Mouse (Mus musculus): ENCODE measurements around the gene Eif2ak3. TPM values are rescaled to one million over a fixed set of nuclear protein-coding genes. Genes with fewer than 3 reads are reported as not detected.

Gene Eif2ak3
- polyA plus RNA-seq (2015; fragmentation: Nextera tagmentation; extraction: Ambion mirVana): 11.6 and 13.3 TPM in 2 replicates

DNA sequence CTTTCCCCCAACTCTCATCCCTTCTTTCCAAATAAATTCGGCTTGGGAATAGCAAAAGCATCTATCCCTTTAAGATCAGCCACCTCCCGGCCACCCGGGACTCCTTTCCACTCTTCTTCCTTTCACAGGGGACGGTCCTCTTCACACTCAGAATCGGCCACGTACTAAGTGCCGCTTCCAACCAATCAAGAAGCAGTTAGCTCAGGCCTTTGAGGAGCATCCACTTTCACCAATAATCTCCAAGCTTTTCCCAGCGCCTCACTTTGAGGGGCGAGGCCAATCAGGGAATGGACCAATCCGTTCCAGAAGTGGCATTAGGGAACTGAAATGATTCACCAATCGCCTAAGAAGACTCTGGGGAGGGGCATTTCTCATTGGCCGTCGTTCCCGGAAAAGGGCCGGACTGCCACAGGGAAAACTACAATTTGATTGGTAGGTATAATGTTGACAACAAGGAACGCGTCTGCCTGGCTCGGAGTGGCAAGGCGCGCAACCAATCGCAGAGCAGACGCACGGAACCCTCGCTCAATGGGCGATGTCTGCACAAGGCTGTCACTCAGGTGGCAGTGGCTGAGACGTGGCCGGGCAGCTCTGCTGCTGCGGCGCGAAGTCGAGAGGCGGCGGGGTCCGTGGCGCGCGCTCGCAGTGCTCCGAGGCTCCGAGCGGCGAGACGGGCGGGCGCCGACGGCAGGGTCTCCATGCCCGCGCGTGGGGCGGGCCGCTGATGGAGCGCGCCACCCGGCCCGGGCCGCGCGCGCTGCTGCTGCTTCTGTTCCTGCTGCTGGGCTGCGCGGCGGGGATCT, at the start of gene Eif2ak3:
Gene Eif2ak3, plus strand, starts transcription at position 514 of the 803 bp plus-strand sequence.
- peak within 1 kb of the TSS; percentile 83 for H3K9ac ChIP-seq (replicated peaks)
- 0% methylated on average over 41 of the region's 63 CpGs for WGBS
- H3K27ac ChIP-seq (replicated peaks): peak within 1 kb of the TSS; percentile 96
- H3K4me3 ChIP-seq (replicated peaks): peak within 1 kb of the TSS; percentile 89
- ATAC-seq (ENCODE audit: low FRiP score): peak; percentile 98
- H3K4me1 ChIP-seq: peaks cover 34% of the 10 kb centered on the region
- H3K27me3 ChIP-seq (replicated peaks): no peaks in the 10 kb centered on the region
- no peaks in the 10 kb centered on the region for H3K9me3 ChIP-seq (replicated peaks)
- H3K4me2 ChIP-seq: peak within 1 kb of the TSS; percentile 81
- no peaks in the 10 kb centered on the region for H3K36me3 ChIP-seq

DNA sequence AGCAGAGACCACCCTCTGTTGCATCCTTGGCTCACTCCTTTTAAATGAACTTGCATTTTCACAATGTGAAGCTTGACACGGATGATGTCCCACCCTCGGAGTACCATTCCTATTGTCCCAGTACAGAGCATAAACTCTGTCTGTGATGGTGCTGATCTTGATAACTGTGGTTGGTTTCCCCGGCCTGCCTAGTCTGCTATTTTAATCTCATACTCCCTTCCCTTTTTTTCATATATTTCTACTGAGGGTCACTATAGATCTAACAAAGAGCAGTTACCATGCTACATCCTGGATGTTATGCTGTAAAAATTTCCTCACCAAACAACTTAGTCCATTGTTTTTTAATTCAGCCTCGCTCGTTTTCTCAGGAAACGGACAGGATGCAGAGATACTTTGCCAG, 47.4 kb upstream of the Eif2ak3 start:
- H3K27ac ChIP-seq (replicated peaks): no peak overlapping the region
- no peak overlapping the region for H3K4me3 ChIP-seq (replicated peaks)
- H3K36me3 ChIP-seq: no peaks in the 10 kb centered on the region
- H3K4me1 ChIP-seq: peaks cover 4% of the 10 kb centered on the region
- no peak for ATAC-seq (ENCODE audit: low FRiP score)
- H3K27me3 ChIP-seq (replicated peaks): no peaks in the 10 kb centered on the region
- no peak overlapping the region for H3K4me2 ChIP-seq
- 79% methylated on average over 6 of the region's 6 CpGs for WGBS
- no peak overlapping the region for H3K9ac ChIP-seq (replicated peaks)
- H3K9me3 ChIP-seq (replicated peaks): no peaks in the 10 kb centered on the region

DNA sequence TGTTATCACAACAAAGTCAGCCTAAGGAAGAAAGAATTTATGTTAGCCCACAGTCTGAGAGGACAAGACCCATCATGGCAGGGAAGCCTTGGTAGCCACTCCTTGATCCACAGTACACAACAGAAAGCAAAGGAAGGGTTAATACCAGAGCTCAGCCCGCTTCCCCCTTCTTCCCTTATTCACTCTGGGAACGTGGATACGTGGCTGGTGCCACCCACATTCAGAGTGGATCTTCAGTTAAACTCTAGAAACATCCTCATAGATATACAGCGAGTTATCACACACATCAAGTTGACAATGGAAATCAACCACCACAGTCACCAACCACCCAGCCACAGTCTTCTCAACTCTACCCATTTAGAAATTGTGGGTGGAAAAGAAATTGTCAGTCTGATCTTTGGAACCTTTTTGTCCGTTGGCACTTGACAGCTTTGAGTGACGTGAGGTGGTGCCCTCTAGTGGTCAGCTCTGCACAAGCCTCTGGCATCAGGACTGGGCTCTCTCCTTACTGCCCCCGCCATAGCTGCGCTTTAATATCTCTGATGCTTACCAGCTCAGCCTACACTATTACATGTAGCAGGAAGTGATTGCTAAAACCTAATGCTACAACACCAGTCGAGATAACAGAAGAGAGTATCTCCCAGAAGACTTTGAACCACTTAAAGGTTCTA, 46.6 kb upstream of the Eif2ak3 start:
- H3K4me3 ChIP-seq (replicated peaks): no peak overlapping the region
- 0 out of 2 replicates have a peak, but pooled peaks have one; percentile 15 for ATAC-seq (ENCODE audit: low FRiP score)
- H3K9ac ChIP-seq (replicated peaks): no peak overlapping the region
- H3K36me3 ChIP-seq: no peaks in the 10 kb centered on the region
- no peaks in the 10 kb centered on the region for H3K9me3 ChIP-seq (replicated peaks)
- H3K4me1 ChIP-seq: peaks cover 1% of the 10 kb centered on the region
- H3K4me2 ChIP-seq: no peak overlapping the region
- H3K27me3 ChIP-seq (replicated peaks): no peaks in the 10 kb centered on the region
- WGBS: 25% methylated on average over 9 of the region's 9 CpGs
- H3K27ac ChIP-seq (replicated peaks): no peak overlapping the region

DNA sequence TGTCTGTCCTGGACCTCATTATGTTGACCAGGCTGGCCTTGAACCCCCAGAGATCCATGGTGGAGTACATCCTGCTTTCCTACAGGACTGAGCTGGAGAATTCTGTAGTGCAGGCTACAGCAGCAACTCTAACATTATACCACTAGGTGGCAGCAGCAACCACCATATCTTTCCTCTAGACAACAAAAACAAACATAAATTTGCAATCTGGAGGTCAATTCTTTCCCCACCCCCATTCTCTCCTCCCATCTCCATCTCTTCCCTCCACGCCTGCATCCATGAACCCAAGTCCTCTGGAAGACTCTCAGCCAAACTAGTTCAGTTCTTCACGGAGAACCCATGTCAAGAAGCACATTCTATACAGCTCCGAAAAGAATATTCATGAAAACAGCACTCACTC, 39.7 kb upstream of the Eif2ak3 start:
- Histone ChIP-seq H3K27ac (replicated peaks) (no peak overlapping the region), H3K9me3 (replicated peaks) (no peaks in the 10 kb centered on the region), H3K4me2 (peak overlapping the region; percentile 51), H3K4me3 (replicated peaks) (no peak overlapping the region), H3K4me1 (peaks cover 13% of the 10 kb centered on the region), H3K27me3 (replicated peaks) (no peaks in the 10 kb centered on the region), H3K9ac (replicated peaks) (no peak overlapping the region), H3K36me3 (no peaks in the 10 kb centered on the region)
- 31% methylated on average over 3 of the region's 3 CpGs for WGBS
- peak; percentile 25; the same call in 1 of the 2 replicates for ATAC-seq (ENCODE audit: low FRiP score)

DNA sequence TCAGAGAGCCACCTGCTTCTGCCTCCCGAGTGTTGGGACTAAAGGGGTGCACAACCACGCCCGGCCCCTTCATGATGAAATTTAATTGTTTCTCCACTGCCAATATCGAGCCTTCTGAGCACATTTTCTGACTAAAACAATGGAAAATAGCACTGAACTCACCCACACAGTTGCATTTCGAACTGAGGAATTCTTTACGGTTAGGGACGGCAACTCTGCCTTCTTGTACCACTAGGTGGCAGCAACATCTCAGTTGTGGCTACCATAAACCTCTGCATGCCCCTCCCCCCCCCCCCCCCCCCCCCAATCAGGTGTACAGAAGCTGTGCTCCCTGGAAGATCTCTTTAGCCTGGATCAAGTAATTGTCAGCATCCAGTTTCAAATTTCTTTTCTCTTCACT, 39.0 kb upstream of the Eif2ak3 start:
- Histone ChIP-seq H3K36me3 (no peaks in the 10 kb centered on the region), H3K27me3 (replicated peaks) (no peaks in the 10 kb centered on the region), H3K9me3 (replicated peaks) (no peaks in the 10 kb centered on the region), H3K4me2 (peak overlapping the region; percentile 51), H3K4me1 (peaks cover 13% of the 10 kb centered on the region), H3K9ac (replicated peaks) (no peak overlapping the region), H3K4me3 (replicated peaks) (0 out of 2 replicates have a peak overlapping the region, but pooled peaks have one; percentile 10), H3K27ac (replicated peaks) (no peak overlapping the region; the same call in 1 of the 2 replicates)
- WGBS: 15% methylated on average over 7 of the region's 7 CpGs
- peak; percentile 84 for ATAC-seq (ENCODE audit: low FRiP score)

DNA sequence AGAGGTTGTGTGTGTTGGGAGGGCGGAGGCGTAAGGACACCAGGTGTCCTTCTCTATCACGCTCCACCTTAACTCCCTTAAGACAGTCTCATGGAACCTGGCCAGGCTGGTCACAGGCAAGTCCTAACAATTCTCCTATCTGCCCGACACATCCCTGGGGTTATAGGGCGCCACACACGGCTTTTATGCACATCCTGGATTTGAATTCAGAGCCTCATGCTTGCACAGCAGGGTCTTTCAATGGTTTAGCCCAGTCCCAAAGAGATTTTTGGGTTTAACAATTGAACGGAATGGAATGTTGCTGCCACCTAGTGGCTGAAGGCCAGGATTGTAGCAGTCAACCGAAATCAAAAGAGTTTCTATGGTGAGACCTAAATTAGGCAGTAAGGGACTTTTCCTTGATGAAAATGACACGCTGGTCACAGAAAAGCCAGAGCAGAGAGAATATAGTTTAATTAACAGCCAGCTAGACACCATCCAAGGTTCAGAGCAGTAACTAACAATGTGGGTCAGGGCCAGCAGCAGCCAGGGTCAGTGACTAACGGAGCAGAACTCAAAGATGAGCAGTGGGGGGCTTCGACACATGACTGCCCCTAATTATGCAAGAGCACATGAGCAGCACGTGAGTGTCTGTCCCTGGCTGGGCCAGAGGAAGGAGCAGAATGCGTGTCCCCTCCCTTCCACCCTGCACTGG, 38.3 kb upstream of the Eif2ak3 start:
- 11% methylated on average over 13 of the region's 13 CpGs for WGBS
- peak; percentile 66 for ATAC-seq (ENCODE audit: low FRiP score)

DNA sequence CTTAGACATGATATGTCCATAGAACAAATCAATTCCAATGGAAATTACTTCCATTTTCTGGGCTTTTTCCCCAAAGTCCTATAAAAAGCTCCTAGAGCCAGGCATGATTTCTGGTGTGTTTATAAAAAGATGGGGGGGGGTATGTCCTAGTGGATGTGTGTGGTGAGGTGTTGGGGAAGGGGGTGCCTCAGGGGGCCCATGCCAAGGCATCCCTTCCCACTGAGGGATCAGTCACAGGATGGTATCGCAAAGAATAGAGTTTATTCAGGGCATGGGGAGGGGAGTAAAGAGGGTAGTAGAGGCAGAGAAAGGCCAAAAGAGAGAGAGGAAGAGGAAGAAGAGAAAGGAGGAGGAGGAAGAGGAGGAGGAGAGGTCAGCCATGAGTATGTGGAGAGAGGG, 37.8 kb upstream of the Eif2ak3 start:
- H3K4me3 ChIP-seq (replicated peaks): no peak overlapping the region
- H3K4me2 ChIP-seq: no peak overlapping the region
- ATAC-seq (ENCODE audit: low FRiP score): no peak
- H3K27ac ChIP-seq (replicated peaks): no peak overlapping the region
- H3K9me3 ChIP-seq (replicated peaks): no peaks in the 10 kb centered on the region
- WGBS: 26% methylated on average over 1 of the region's 1 CpGs
- H3K4me1 ChIP-seq: peaks cover 13% of the 10 kb centered on the region
- no peaks in the 10 kb centered on the region for H3K36me3 ChIP-seq
- no peaks in the 10 kb centered on the region for H3K27me3 ChIP-seq (replicated peaks)
- H3K9ac ChIP-seq (replicated peaks): no peak overlapping the region

More for the DNA sequence above, 38.3 kb upstream of the Eif2ak3 start:
- peaks cover 13% of the 10 kb centered on the region for H3K4me1 ChIP-seq
- no peak overlapping the region for H3K9ac ChIP-seq (replicated peaks)
- no peaks in the 10 kb centered on the region for H3K9me3 ChIP-seq (replicated peaks)
- H3K4me3 ChIP-seq (replicated peaks): peak overlapping the region; percentile 15; the same call in 1 of the 2 replicates
- no peaks in the 10 kb centered on the region for H3K27me3 ChIP-seq (replicated peaks)
- H3K4me2 ChIP-seq: peak overlapping the region; percentile 51
- no peak overlapping the region; the same call in 1 of the 2 replicates for H3K27ac ChIP-seq (replicated peaks)
- H3K36me3 ChIP-seq: no peaks in the 10 kb centered on the region

DNA sequence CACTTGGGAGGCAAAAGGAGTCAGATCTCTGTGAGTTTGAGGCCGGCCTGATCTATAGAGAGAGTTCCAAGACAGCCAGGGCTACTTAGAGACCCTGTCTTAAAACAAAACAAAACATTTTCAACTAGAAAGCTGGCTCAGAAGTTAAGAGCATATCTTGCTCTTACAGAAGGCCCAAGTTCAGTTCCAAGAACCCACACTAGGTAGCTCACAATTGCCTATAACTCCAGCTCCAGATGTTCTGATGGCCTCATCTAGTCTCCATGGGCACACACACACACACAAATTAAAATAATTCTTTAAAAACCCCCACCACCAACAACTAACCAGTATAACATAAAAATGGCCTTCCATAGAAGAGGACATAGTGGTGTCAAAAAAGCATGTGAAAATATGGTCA, 33.8 kb upstream of the Eif2ak3 start:
- no peak for ATAC-seq (ENCODE audit: low FRiP score)
- no peaks in the 10 kb centered on the region for H3K36me3 ChIP-seq
- WGBS: 82% methylated on average over 1 of the region's 1 CpGs

DNA sequence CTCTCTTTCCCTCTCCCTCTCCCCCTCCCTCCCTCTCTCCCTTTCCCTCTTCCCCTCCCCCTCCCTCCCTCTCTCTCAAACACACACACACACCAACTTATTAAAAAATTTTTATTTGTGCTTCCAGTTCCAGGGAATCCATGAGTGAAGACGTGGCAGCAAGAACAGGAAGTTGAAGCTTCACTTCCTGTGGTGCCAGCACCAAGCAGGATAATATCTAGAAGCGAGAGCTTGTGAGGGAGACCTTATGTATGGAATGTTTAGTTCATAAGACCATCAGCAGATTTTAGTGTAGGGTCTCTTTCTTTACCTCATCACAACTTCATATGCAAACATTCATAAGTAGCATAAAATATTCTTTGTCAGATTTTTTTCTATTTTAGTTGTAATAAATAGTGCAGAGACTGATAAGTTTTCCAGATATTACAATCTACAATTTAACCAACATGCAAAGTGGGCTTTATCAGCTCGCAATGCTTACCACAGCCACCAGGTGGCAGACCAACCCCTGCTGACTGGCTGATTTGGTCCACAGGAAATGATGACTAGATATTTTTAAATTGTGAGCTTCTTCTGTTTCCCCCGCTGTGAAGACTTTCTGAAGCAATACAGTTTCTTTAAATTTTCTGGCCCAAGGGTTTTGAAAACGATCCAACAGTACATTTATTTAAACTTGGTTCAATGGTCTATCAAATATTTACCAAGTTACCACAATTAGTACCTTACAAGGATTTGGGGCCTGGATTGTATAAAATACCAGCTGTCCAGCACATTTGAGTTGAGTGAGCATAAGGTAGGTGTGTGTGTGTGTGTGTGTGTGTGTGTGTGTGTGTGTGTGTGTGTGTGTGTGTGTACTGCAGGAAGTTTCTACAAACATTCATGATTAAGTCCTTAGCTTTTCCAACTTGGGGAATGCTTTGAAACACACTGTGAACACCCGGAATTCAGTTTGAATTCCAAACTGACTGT, 32.5 kb upstream of the Eif2ak3 start:
- Histone ChIP-seq H3K4me3 (replicated peaks) (no peak overlapping the region), H3K27ac (replicated peaks) (no peak overlapping the region), H3K9me3 (replicated peaks) (no peaks in the 10 kb centered on the region), H3K9ac (replicated peaks) (no peak overlapping the region), H3K27me3 (replicated peaks) (no peaks in the 10 kb centered on the region), H3K36me3 (no peaks in the 10 kb centered on the region), H3K4me2 (no peak overlapping the region), H3K4me1 (no peaks in the 10 kb centered on the region)
- no peak for ATAC-seq (ENCODE audit: low FRiP score)
- 22% methylated on average over 6 of the region's 6 CpGs for WGBS

More for the DNA sequence above, 33.8 kb upstream of the Eif2ak3 start:
- Histone ChIP-seq H3K4me2 (no peak overlapping the region), H3K9me3 (replicated peaks) (no peaks in the 10 kb centered on the region), H3K27me3 (replicated peaks) (no peaks in the 10 kb centered on the region), H3K27ac (replicated peaks) (no peak overlapping the region), H3K9ac (replicated peaks) (no peak overlapping the region), H3K4me3 (replicated peaks) (no peak overlapping the region), H3K4me1 (peaks cover 7% of the 10 kb centered on the region)

DNA sequence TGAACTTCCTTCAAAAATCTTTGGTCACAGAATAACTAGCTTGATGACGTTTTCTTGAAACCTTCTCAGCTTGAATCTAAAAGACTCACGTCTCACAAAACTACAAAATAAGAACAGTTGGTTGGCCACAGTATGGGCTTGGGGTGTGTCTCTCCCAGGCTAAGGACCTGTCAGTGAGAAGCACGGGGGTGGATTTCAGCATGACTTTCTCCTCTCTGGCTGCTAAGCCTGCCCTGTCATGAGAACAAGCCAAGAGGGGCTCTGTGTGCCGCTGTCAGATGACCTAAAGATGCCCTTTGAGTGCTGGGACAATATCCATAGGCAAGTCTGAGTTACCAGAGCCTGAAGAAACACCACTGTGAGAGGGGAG, 31.8 kb upstream of the Eif2ak3 start:
- Histone ChIP-seq H3K9me3 (replicated peaks) (no peaks in the 10 kb centered on the region), H3K4me1 (no peaks in the 10 kb centered on the region), H3K36me3 (no peaks in the 10 kb centered on the region), H3K27ac (replicated peaks) (no peak overlapping the region), H3K9ac (replicated peaks) (no peak overlapping the region), H3K4me3 (replicated peaks) (no peak overlapping the region), H3K27me3 (replicated peaks) (no peaks in the 10 kb centered on the region), H3K4me2 (no peak overlapping the region)
- no peak for ATAC-seq (ENCODE audit: low FRiP score)
- WGBS: 61% methylated on average over 4 of the region's 4 CpGs
